Mouse (Mus musculus) brown adipose tissue, adult 24 weeks (tissue): ENCODE results near the gene Apobec3. TPM values are rescaled to one million over a fixed set of nuclear protein-coding genes. Genes with fewer than 3 reads are reported as not detected.
A peak's percentile ranks its signal among the peaks of the same experiment; 100 is the strongest.
"Not testable (repeated sequence)": the region's sequence is repeated elsewhere in the genome, so short reads cannot be mapped to it uniquely, and the experiment has no call there.

Experiments used
- H3K27ac ChIP-seq: fragments of 200-500 bp; replicated peaks from 2 replicates; pipeline ENCODE4 v1.5.1; 2012; ENCODE audit warnings: low read depth, mild to moderate bottlenecking, low read length
- H3K4me1 ChIP-seq: fragments of 200-500 bp; 2 replicates; pipeline ENCODE4 v1.6.1; 2012; ENCODE audit warnings: low read length, mixed read lengths; ENCODE audit not compliant: control insufficient read depth, insufficient read depth, insufficient read length
- H3K4me3 ChIP-seq: fragments of 200-500 bp; 2 replicates; pipeline ENCODE4 v1.5.1; 2012; ENCODE audit warnings: low read depth, mild to moderate bottlenecking, low read length, moderate library complexity; ENCODE audit not compliant: insufficient read depth
- polyA plus RNA-seq: library from polyadenylated mRNA; stranded (reverse); fragments of >200 nt; gene quantifications from 2 replicates; pipeline ENCODE4 v1.2.4, GENCODE M21; 2012; ENCODE audit not compliant: missing spikeins, insufficient read depth, insufficient read length

Gene Apobec3
- polyA plus RNA-seq, 1 experiment = 5.3 TPM

- Histone ChIP-seq H3K4me1 (no peaks in the 10 kb centered on the region), H3K4me3 (peak overlapping the region; percentile 41), H3K27ac (peak overlapping the region; percentile 7; the same call in 1 of the 2 replicates)
Measured at GRCm38 (mm10) chr15:79883352-79883822, 8.1 kb upstream of the Apobec3 start.

GRCm38 (mm10) chr15:79884820-79885219 is 6.6 kb upstream of the Apobec3 start:
- H3K4me3 ChIP-seq = no peak overlapping the region
- H3K27ac ChIP-seq = no peak overlapping the region
- H3K4me1 ChIP-seq = no peaks in the 10 kb centered on the region

- H3K27ac ChIP-seq = peak overlapping the region; percentile 91
- H3K4me1 ChIP-seq = peaks cover 13% of the 10 kb centered on the region
- peak overlapping the region; percentile 77 for H3K4me3 ChIP-seq
Measured at GRCm38 (mm10) chr15:79892213-79892541, 718 bp downstream of the Apobec3 start.

- Histone ChIP-seq H3K27ac (peak overlapping the region; percentile 91), H3K4me1 (peaks cover 13% of the 10 kb centered on the region)
Measured at GRCm38 (mm10) chr15:79892995-79893823, 1.8 kb downstream of the Apobec3 start.

GRCm38 (mm10) chr15:79893824-79894123 is 2.3 kb downstream of the Apobec3 start:
- H3K27ac ChIP-seq = peak overlapping the region; percentile 91
- H3K4me1 ChIP-seq = peaks cover 13% of the 10 kb centered on the region
- H3K4me3 ChIP-seq = peak overlapping the region; percentile 77

More at GRCm38 (mm10) chr15:79892995-79893823, 1.8 kb downstream of the Apobec3 start:
- H3K4me3 ChIP-seq = peak overlapping the region; percentile 77

GRCm38 (mm10) chr15:79894343-79894742 is 2.9 kb downstream of the Apobec3 start:
- Histone ChIP-seq H3K4me1 (peaks cover 13% of the 10 kb centered on the region), H3K4me3 (peak overlapping the region; percentile 14), H3K27ac (peak overlapping the region; percentile 91)

- Histone ChIP-seq H3K27ac (peak overlapping the region; percentile 91), H3K4me1 (peaks cover 13% of the 10 kb centered on the region), H3K4me3 (peak overlapping the region; percentile 14)
Measured at GRCm38 (mm10) chr15:79895221-79896079, 4.0 kb downstream of the Apobec3 start.

GRCm38 (mm10) chr15:79896080-79896725 is 4.7 kb downstream of the Apobec3 start:
- H3K4me3 ChIP-seq = no peak overlapping the region
- H3K27ac ChIP-seq = peak overlapping the region; percentile 86
- H3K4me1 ChIP-seq = peaks cover 9% of the 10 kb centered on the region

GRCm38 (mm10) chr15:79898988-79899387 is 7.5 kb downstream of the Apobec3 start:
- Histone ChIP-seq H3K4me3 (no peak overlapping the region), H3K27ac (no peak overlapping the region), H3K4me1 (peaks cover 7% of the 10 kb centered on the region)

GRCm38 (mm10) chr15:79899828-79900510 is 8.5 kb downstream of the Apobec3 start:
- H3K27ac ChIP-seq = no peak overlapping the region; the same call in 1 of the 2 replicates
- H3K4me3 ChIP-seq = no peak overlapping the region
- peaks cover 7% of the 10 kb centered on the region for H3K4me1 ChIP-seq

GRCm38 (mm10) chr15:79900751-79901150 is 9.3 kb downstream of the Apobec3 start:
- Histone ChIP-seq H3K4me1 (peaks cover 7% of the 10 kb centered on the region), H3K4me3 (no peak overlapping the region), H3K27ac (peak overlapping the region; percentile 50; the same call in 1 of the 2 replicates)

- Histone ChIP-seq H3K27ac (no peak overlapping the region), H3K4me3 (no peak overlapping the region), H3K4me1 (peaks cover 3% of the 10 kb centered on the region; the same call in 1 of the 2 replicates)
Measured at GRCm38 (mm10) chr15:79901399-79901798, 9.9 kb downstream of the Apobec3 start.

GRCm38 (mm10) chr15:79903081-79903480 is 11.6 kb downstream of the Apobec3 start:
- H3K4me1 ChIP-seq, H3K27ac ChIP-seq, H3K4me3 ChIP-seq: not testable (repeated sequence)

- H3K4me1 ChIP-seq = no peaks in the 10 kb centered on the region
- no peak overlapping the region for H3K27ac ChIP-seq
- H3K4me3 ChIP-seq = no peak overlapping the region
Measured at GRCm38 (mm10) chr15:79903963-79904362, 12.5 kb downstream of the Apobec3 start.
